Mouse (Mus musculus) CH12F3 (cell line): ENCODE results near the gene Atf5.

Experiments
- in situ Hi-C: fragments of 300-500 bp; cut with MboI; formaldehyde crosslinking; loops from 2 replicates; pipeline ENCODE4 v1.14.3; 2020; ENCODE audit warnings: low sequenced_read_pairs

Gene Atf5

GRCm38 (mm10) chr7:44780101-44780500 is 36.4 kb downstream of the Atf5 start:
- in situ Hi-C loops = no loop called here

DNA sequence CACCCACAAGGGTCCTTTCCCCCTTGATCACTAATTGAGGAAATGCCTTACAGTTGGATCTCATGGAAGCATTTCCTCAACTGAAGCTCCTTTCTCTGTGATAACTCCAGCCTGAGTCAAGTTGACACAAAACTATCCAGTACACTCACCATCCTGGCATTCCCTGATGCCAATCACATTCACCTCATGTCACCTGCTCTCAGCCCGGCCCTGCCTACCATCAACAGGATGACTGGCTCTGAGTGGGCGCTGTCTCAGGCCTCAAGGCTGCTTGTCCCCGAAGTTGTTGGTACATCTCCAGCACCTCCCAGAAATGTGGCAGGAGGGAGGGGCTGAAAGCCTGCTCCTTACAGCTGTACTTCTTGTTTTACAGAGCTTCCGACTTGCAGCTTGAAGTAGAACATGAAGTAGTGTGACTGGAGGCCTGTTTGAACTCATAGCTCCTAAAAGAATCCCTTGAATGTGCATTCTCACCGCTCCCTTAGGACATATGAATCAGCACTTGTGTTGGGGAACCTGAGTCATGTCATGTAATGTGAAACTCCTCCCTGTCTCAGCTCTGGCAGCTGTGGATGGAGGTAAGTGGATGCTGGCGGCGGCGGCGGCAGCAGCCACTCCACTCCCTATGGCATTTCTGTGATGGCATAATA is 39.5 kb downstream of the Atf5 start:
- in situ Hi-C loops = no loop called here

DNA sequence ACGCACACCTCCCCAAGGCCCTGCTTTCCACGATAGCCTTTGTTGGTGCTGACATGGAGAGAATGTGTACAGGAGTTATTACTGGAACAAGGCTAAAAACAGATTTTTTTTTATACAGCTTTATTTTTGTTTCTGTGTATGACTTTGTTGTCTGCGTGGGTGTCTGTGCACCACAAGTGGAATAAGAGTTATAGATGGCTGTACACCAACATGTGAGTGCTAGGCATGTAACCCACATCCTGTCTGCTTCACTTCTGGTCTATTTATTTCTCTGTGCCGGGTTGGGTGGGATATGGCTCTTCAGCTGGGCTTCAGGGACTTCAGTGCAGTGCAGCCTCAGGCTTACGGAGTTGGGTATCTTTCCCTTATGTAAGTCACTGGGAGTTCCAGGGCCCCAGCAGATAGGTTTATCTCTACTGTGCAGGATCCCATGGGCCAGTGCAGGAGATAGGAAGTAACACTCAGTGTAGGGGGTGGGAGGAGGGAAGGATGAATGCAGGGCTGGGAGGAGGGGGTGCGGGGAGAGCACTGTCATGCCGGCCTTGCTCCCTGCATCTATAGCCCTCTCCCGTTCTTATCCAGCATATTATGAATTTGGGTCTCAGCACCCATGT is 43.8 kb downstream of the Atf5 start:
- in situ Hi-C loops = no loop called here

- in situ Hi-C loops = no loop called here
Observed at GRCm38 (mm10) chr7:44770046-44770578, 46.3 kb downstream of the Atf5 start.

GRCm38 (mm10) chr7:44768129-44768528 is 48.3 kb downstream of the Atf5 start:
- in situ Hi-C loops = no loop called here
